ENCODE assay signal across 10 mouse cellular contexts in the genomic region with DNA sequence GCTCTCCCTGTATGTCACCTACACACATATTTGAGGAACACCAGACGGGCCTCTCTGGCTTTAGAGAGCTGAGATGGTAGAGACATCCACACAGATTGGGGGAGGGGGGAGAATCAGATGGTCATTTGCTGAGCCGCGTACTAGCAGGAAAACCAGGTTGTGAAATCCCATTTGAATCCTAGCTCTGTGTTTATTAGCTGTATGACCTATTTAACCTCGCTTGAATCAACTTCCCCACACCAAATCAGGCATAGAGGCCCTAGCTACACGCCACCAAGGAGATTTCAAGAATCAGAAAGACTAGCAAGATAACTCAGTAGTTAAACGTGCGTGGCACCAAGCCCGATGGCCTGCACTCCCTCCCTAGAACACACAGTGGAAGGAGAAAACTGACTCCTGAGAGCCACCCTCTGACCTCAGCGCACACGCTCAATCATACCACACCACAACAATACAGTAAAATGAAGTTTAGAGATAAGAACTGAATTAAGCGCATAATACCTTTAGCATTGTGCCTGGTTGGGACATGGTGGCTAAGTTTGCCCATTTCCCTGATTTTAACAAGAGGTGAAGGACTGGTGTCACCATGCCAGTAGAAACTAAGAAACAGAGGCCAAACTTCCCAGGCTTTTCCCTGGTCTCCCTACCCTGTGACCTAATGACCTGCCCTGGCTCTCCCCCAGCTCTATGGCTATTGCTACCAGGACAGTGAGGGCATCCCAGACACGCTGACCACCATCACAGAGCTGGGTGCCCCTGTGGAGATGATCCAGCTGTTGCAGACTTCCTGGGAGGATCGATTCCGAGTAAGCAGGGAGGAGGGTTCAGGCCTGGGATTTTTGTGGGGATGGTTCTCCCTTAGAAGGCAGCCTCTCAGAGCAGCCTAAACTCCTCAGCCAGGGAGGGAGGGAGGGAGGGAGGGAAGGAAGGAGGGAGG. TPM values are rescaled to one million over a fixed set of nuclear protein-coding genes. Genes with fewer than 3 reads are reported as not detected.
A peak's percentile ranks its signal among the peaks of the same experiment; 100 is the strongest.
DNase-seq lines count a peak whose midpoint lies in the region; ATAC-seq lines count a peak whose summit lies in the region.
"Had no signal": no experiment of that assay in that cellular context is flagged by ENCODE, and none has a peak within 500 bp of the region (broad histone marks: within the 10 kb centered on the region; RNA-seq: fewer than 3 reads in every experiment).

No protein-coding gene starts in this region.

- H3K36me3 ChIP-seq in embryonic facial prominence, embryonic 11.5 days (replicated peaks; ENCODE audit: control insufficient read depth, insufficient read depth, low read depth, low read length), result no peaks in the 10 kb centered on the region; the same call in 1 of the 2 replicates
- peaks cover 20% of the 10 kb centered on the region for H3K36me3 ChIP-seq in hindbrain, embryonic 13.5 days
- 0 out of 2 replicates have a peak, but pooled peaks cover 5% of the 10 kb centered on the region for H3K36me3 ChIP-seq in liver, embryonic 15.5 days (replicated peaks)

- H3K4me1 ChIP-seq in embryonic facial prominence, embryonic 11.5 days (ENCODE audit: control insufficient read depth, insufficient read depth, low read length), result no peaks in the 10 kb centered on the region; the same call in 1 of the 2 replicates
- H3K4me1 ChIP-seq in hindbrain, embryonic 13.5 days (replicated peaks), result peaks cover 72% of the 10 kb centered on the region
- H3K4me1 ChIP-seq in liver, embryonic 15.5 days (replicated peaks), result peaks cover 21% of the 10 kb centered on the region

- H3K9ac ChIP-seq in embryonic facial prominence, embryonic 11.5 days (replicated peaks; ENCODE audit: low read length), result peak overlapping the region; percentile 84
- peak overlapping the region; percentile 63; the same call in 1 of the 2 replicates for H3K9ac ChIP-seq in hindbrain, embryonic 13.5 days
- H3K9ac ChIP-seq in liver, embryonic 15.5 days, result no peak overlapping the region

- H3K27me3 ChIP-seq in embryonic facial prominence, embryonic 11.5 days (ENCODE audit: control insufficient read depth, insufficient read depth, low read length), result no peaks in the 10 kb centered on the region
- H3K27me3 ChIP-seq in hindbrain, embryonic 13.5 days, result 0 out of 2 replicates have a peak, but pooled peaks cover 11% of the 10 kb centered on the region
- peaks cover 31% of the 10 kb centered on the region for H3K27me3 ChIP-seq in liver, embryonic 15.5 days

- no peak overlapping the region; the same call in 1 of the 2 replicates for H3K4me3 ChIP-seq in embryonic facial prominence, embryonic 11.5 days (ENCODE audit: low read depth, low read length)
- H3K4me3 ChIP-seq in hindbrain, embryonic 13.5 days, result 0 out of 2 replicates have a peak overlapping the region, but pooled peaks have one; percentile 78
- H3K4me3 ChIP-seq in liver, embryonic 15.5 days (replicated peaks), result no peak overlapping the region
- H3K4me3 ChIP-seq: erythroblast, embryonic 14.5 days; megakaryocyte, embryonic 14.5 days had no signal

- no peaks in the 10 kb centered on the region for H3K9me3 ChIP-seq in embryonic facial prominence, embryonic 11.5 days (replicated peaks; ENCODE audit: control insufficient read depth, low read length)
- no peaks in the 10 kb centered on the region for H3K9me3 ChIP-seq in hindbrain, embryonic 13.5 days
- no peaks in the 10 kb centered on the region for H3K9me3 ChIP-seq in liver, embryonic 15.5 days (replicated peaks)
- H3K9me3 ChIP-seq: megakaryocyte, embryonic 14.5 days had no signal

- H3K4me2 ChIP-seq in embryonic facial prominence, embryonic 11.5 days (ENCODE audit: low read depth, low read length), result peak overlapping the region; percentile 87
- H3K4me2 ChIP-seq in hindbrain, embryonic 13.5 days, result peak overlapping the region; percentile 93
- H3K4me2 ChIP-seq in liver, embryonic 15.5 days, result 0 out of 2 replicates have a peak overlapping the region, but pooled peaks have one; percentile 25

- DNase-seq in adrenal gland, adult (ENCODE audit: inconsistent age in 2 of 2, low spot score in 1 of 2), result peak; percentile 37 to 76
- DNase-seq in adrenal gland, adult 8-10 months, result no peak
- DNase-seq in embryonic facial prominence, embryonic 11.5 days (ENCODE audit: low spot score), result no peak
- DNase-seq in urinary bladder, postnatal 4 days (ENCODE audit: low spot score in 2 of 2), result no peak
- DNase-seq in thymus, postnatal 10 days (ENCODE audit: low spot score in 2 of 2), result no peak
- DNase-seq in thymus, adult 18-20 months, result no peak

- no peak for ATAC-seq in embryonic facial prominence, embryonic 11.5 days (replicated peaks; ENCODE audit: insufficient number of reproducible peaks, low FRiP score, low TSS enrichment, low read depth)
- ATAC-seq in hindbrain, embryonic 13.5 days (ENCODE audit: low FRiP score), result no peak
- ATAC-seq in liver, embryonic 15.5 days (ENCODE audit: insufficient read depth), result no peak

- H3K27ac ChIP-seq in embryonic facial prominence, embryonic 11.5 days (replicated peaks; ENCODE audit: low read depth, low read length), result no peak overlapping the region
- H3K27ac ChIP-seq in hindbrain, embryonic 13.5 days, result no peak overlapping the region
- peak overlapping the region; percentile 19; the same call in 1 of the 2 replicates for H3K27ac ChIP-seq in liver, embryonic 15.5 days (replicated peaks)

- WGBS in embryonic facial prominence, embryonic 11.5 days, result 52% methylated on average over 14 of the region's 14 CpGs
- WGBS in hindbrain, embryonic 13.5 days, result 62% methylated on average over 14 of the region's 14 CpGs
- WGBS in liver, embryonic 15.5 days (ENCODE audit: insufficient replicate concordance), result 49% methylated on average over 14 of the region's 14 CpGs

RNA-seq across cellular contexts. Expression of a gene that starts 4.5 kb away (rescaled TPM):
- total RNA-seq in adrenal gland, adult 8-10 months (2022), result 100 to 1,000 TPM in 2 of 4 experiments, 10 to 100 TPM in 2; 43.0 to 255 (median 85.3) TPM
- 23.4 and 24.5 TPM in 2 replicates for polyA plus RNA-seq in embryonic facial prominence, embryonic 11.5 days (2014; fragmentation: Nextera tagmentation; extraction: Ambion mirVana)
- 4.4 and 5.7 TPM in 2 replicates for polyA plus RNA-seq in hindbrain, embryonic 13.5 days (2015; fragmentation: Nextera tagmentation; extraction: Ambion mirVana)
- polyA plus RNA-seq in liver, embryonic 15.5 days (2015; fragmentation: Nextera tagmentation; extraction: Ambion mirVana), result 2.8 and 4.1 TPM in 2 replicates

Comparison
In these comparisons a context has a peak if more than half of its experiments do, and no peak if none do; other contexts are left out.
1. DNase-seq: peak in adrenal gland, adult (2 of 2); none in adrenal gland, adult 8-10 months (single experiment), embryonic facial prominence, embryonic 11.5 days (single experiment), urinary bladder, postnatal 4 days (0 of 2), thymus, postnatal 10 days (0 of 2) and thymus, adult 18-20 months (0 of 2).
2. H3K4me2 ChIP-seq: peak in every context shown above with its lines; median percentile 93 in hindbrain, embryonic 13.5 days; 87 in embryonic facial prominence, embryonic 11.5 days; 25 in liver, embryonic 15.5 days.